Mouse (Mus musculus): ENCODE measurements at regions not wholly inside any gene's neighbourhood (a gene's known extent, or its start where the extent isn't known, plus 50 kb on each side); places are given as distances from the start of the nearest gene placed in this dataset.
A peak's percentile ranks its signal among the peaks of the same experiment; 100 is the strongest.
"Not testable (repeated sequence)": the region's sequence is repeated elsewhere in the genome, so short reads cannot be mapped to it uniquely, and the experiment has no call there.

DNA sequence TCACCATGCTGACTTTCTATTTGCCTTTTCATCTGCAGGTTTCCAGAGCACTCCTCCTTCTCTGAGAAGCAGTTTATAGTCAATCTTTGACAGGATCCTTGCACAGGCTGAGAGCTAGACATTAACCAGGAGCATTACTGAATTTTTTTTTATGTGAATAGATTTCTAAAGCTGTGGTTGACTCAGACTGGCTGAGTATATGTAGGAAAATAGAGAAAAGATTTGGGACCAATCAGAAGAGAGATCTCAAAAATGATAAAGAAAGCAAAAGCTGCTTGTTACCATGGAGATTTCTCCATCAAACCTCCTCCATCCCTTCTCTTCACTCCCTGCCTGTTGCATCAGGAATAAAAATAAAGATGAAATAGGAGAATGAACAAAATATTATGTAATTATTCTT is 731.2 kb upstream of the Ndn start:
- no peak for DNase-seq (ENCODE audit: low read depth, low spot score)

DNA sequence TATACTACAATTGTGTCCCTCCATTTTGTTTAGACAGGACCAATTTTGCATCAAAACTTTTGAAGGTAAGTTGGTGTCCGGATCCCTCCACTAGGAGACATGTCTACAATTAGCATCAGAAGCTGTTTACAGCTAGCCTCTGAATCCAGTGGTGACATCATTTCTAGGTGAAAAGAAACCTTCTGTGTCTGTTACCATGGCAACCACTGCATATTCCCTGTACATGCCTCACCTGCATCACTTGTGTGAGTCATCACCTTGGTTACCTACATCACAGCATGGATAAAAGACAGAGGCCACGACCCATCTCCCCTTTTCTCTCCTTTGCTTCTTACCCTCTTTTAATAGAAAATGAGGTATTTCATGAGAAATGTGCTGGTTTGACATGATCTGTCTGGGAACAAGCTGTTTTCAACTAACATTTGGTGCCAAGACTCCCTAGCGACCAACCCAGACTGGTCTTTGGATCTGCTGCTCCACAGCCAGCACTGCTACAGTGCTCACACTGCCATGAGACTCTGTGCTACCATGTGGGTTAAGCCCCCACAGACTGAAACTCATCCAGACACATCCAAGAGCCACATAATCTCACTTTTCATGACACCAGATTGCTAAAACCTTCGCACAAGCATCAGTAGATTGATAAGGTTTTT is 701.4 kb upstream of the Ndn start:
- peak; percentile 8 for DNase-seq (ENCODE audit: low read depth, low spot score)

DNA sequence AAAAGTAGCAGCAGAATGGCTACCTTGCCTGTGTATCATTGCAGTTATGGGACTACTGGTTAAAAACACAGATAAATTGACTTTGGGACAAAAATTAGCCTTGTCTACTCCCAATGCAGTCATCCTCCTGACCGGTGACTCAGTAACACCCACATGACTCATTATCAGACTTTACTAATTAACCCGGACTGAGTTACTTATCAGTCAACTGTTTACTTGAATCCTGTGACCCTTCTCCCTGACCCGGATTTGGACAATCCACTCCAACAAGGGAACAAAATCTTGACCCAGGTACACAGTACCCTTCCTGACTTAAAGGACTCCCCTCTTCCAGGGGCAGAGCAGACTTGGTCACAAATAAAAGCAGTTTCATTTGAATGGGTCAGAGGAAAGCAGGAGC is 688.3 kb upstream of the Ndn start:
- no peak for DNase-seq (ENCODE audit: low read depth, low spot score)

DNA sequence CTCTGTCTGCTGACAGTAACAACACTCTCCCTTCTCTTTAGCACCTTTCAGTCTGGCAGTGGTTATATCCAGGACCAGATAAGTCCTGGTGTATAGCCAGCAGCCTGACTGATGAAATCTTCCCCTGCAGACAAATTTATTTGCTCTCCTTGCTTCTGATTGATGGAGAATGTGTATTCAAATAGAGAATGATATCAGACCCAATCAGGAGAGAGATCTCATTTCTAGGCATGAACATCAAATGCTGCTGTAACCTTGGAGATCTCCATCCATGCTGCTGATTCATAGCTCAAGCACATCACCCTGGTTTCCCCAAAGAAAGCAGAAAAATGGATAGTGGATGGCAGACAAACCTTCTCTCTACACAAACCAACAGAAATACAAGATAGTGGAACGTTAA is 663.3 kb upstream of the Ndn start:
- no peak for DNase-seq (ENCODE audit: low read depth, low spot score)

DNA sequence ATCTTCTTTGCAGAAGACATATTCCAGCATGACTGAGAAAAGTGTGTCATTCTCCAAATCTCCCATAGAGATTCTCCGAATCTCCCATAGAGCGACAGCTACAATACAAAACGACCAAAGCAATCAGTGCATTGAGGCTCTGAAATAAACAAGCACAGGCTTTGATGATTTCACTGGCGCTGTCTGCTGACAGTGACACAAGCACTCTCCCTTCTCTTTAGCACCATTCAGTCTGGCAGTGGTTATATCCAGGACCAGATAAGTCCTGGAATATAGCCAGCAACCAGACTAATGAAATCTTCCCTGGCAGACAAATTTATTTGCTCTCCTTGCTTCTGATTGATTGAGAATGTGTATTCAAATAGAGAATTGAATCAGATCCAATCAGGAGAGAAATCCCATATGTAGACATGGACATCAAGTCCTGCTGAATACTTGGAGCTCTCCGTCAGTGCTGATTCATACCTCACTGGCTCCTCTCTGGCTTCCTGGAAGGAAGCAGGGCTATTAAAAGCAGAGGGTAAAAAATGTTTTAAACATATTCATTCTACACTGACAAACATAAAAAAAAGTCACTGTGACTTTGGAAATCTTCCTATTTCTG is 661.2 kb upstream of the Ndn start:
- DNase-seq (ENCODE audit: low read depth, low spot score): no peak

DNA sequence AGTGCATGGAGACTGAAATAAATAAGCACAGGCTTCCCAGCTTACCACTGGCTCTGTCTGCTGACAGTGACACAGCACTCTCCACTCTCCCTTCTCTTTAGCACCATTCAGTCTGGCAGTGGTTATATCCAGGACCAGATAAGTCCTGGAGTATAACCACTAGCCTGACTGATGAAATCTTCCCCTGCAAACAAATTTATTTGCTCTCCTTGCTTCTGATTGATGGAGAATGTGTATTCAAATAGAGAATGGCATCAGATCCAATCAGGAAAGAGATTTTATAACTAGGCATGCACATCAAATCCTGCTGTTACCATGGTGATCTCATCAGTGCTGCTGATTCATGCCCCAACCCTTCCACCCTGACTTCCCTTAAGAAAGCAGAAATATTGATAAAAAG is 620.2 kb upstream of the Ndn start:
- no peak for DNase-seq (ENCODE audit: low read depth, low spot score)

DNA sequence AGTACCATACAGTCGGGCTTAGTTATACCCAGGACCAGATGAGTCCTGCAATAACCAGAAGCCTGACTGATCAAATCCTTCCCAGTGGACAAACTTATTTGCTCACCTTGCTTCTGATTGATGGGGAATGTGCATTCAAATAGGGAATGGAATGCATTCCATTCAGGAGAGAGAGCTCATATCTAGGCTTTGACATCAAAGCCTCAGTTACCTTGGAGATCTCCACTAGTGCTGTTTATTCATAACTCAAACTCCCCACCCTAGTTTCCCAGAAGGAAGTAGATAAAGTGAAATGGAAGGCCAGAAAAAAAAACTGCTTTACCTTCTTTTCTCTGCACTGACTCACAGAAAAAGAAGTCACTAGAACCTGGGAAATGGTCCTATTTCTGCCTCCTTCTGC is 608.9 kb upstream of the Ndn start:
- DNase-seq (ENCODE audit: low read depth, low spot score): no peak

DNA sequence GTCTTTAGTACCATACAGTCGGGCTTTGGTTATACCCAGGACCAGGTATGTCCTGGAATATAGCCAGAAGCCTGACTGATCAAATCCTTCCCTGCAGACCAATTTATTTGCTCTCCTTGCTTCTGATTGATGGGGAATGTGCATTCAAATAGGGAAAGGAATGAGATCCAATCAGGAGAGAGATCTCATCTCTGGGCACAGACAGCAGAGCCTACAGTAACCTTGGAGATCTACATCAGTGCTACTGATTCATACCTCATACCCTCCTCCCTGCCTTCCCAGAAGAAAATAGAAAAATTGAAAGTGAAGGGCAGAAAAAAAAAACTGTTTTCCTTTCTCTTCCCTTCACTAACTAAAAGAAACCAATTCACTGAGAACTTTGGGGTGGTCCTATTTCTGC is 607.0 kb upstream of the Ndn start:
- DNase-seq (ENCODE audit: low read depth, low spot score): not testable (repeated sequence)

DNA sequence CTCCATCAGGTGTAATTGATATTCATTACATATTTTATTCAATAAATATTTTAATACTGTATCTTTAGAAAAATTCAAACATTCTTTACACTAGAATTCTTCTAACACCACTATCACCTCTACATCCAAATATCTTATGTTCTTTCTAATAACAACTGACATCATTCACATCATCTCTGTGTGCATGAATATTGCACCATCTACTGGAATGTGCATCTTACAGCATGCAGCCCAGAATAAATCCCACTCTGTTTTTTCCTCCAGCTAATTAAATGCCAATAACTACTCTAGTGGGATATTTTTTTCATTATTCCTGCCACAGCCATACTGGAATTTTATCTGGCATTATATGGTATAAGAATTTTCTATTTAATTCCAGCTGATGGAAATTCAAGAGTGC is 576.5 kb upstream of the Ndn start:
- no peak for DNase-seq (ENCODE audit: low read depth, low spot score)

DNA sequence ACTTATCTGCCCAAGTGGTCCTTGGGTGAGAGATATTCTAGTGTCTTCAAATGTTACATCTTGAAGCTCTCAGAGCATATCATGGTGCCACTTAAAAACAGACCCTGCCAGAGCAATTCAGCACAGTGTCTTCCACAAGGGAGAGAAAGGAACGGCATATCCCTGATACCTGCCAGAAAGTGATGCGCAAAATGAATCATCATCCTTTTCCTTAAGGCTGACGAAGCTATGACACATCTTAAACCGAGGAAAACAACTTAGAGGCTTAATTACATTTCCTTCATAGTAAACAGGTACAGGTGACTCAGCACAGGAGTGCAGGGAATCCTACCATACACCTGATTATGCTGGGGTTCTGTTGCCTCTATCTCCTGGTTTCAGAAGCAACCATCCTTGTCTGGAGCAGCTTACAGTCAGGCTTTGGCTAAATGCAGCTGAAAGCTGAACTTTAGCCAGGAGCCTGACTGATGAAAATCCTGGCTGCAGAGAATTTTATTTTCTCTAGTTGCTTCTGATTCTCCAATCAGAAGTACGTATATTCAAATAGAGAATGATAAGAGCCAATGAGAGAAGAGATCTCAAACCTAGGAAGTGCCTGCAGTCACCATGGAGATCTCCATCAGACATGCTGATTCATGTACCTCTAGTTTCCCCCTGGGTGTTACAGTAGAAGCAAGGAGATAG is 556.1 kb upstream of the Ndn start:
- DNase-seq (ENCODE audit: low read depth, low spot score): peak; percentile 11

DNA sequence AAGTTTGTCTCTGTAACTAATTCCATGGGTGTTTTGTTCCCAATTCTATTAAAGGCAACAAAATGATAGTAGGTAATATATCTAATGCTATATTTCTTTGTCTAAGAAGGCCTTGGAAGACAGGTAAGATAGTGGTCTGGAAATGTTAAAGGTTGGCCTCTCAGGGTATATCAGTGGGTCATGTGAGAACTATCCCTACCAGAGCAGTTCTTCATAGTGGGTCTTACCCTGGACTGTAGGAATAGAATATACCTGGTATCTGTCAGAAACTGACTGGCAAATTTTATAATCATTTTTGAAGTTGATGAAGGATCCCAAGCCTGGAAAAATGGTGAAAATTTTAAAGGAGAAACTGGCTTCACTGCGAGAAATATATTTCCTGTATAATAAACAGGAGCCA is 509.5 kb upstream of the Ndn start:
- DNase-seq (ENCODE audit: low read depth, low spot score): no peak

DNA sequence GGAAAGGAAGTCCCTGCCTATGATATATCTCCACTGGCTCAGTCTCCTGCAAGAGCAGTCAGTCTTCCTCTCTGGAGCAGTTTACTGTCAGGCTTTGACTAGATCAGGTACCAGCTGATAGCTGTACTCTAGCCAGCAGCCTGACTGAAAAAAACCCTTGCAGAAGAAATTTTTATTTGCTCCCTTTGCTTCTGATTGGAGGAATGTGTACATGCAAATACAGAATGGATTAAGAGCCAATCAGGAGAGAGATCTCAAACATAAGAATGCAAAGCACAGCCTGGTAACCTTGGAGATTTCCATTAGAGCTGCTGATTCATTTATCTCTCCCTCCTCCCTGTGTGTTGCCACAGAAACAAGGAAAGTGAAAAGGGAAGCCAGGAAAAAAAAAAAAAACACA is 509.1 kb upstream of the Ndn start:
- DNase-seq (ENCODE audit: low read depth, low spot score): peak; percentile 9

DNA sequence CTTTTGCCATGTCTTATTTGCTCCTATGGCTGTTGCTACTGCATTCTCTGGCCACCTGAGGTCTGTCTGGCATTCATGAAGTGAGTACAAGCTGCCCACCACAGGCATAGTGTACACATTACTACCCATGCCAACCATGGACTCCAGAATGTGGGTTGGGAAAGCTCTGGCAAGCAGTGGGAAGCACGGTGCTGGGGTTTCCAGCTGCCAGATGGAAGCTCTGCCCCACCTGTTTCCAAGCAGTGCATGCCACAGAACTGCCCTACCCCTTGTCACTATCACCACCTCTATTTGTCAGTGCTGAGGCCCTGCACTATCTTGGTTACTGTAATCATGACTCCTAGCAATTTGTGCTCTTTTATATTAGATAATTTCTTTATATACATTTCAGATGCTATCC is 494.4 kb upstream of the Ndn start:
- DNase-seq (ENCODE audit: low read depth, low spot score): no peak

DNA sequence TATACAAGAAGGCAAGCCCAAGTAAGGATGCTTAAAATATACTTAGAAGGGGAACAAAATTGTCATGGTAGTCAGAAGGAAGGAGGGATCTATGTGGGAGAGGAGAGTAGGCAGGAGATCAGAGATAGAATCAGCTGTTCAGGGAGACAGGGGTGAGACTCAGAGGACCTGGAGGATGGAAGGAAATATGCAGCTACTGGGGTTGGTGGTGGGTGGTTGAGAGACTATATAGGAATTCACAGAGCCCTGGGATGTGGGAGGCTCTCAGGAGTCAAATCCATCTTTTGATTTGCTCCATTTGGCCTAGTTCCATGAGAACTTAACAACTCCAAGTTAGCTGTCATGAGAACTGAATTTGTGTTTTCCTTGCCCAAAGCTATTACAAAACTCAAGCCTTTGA is 481.9 kb upstream of the Ndn start:
- DNase-seq (ENCODE audit: low read depth, low spot score): no peak

DNA sequence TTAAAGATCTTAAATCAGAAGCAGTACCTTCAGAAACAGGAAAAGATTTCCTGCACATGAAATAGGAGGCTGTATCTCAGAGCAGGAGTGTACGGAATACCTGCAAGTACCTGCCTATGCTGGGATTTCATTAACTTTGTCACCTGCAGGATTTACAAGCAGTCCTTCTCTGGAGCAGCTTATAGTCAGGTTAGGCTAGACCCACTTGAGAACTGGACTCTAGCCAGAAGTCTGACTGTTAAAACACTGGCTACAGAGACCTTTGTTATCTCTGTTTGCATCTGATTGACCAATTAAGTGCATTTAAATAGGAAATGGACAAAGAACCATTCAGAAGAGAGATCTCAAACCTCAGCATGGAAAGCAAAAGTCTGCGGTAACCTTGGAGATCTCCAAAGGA is 480.0 kb upstream of the Ndn start:
- no peak for DNase-seq (ENCODE audit: low read depth, low spot score)

DNA sequence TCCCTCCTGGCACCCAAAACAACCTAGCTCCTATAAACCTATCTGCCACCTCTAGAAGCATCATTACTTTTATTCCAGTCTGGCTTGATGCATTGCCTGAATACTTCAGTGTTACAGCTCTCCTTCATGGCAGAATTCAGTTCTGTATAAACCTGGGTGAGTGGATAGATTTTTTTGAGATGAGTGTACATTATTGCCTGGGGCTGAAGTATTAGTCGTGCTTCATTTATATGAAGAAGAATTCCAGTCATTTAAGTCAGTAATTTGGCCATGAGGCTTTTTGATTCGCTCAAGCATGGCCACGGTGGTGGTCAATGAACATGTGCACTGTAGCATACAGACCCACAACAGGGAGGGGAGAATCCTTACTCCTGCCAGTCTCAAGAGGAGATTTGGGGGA is 470.1 kb upstream of the Ndn start:
- no peak for DNase-seq (ENCODE audit: low read depth, low spot score)

DNA sequence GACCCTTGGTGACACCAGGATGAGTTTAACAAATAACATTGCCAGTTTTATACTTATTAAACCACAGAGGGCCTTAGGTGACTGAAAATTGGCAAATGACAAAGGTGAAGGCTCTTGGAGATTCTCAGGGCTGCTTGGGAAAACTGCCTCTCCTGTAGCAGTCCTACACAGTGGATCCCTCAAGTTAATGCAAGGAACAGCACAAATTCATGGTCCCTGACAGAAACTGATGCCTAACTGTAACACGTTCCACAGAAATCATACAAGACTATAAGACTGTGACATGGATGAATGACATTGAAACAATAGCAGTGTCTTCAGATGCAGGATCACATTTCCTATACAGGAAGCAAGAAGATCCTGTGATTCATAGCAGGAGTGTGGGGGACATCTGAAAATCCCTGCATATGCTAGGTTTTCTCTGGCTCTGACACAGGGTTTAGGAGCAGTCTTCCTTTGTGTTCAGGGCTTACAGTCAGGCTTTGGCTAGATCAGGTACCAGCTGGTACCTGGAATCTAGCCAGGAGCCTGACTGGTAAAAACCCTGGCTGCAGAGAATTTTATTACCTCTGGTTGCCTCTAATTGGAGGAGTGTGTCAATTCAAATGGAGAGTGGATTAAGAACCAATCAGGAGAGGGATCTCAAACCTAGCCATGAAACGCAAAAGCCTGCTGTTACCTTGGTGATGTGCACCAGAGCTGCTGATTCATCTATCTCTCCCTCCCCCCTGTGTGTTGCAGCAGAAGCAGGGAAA is 468.9 kb upstream of the Ndn start:
- peak; percentile 10 for DNase-seq (ENCODE audit: low read depth, low spot score)

DNA sequence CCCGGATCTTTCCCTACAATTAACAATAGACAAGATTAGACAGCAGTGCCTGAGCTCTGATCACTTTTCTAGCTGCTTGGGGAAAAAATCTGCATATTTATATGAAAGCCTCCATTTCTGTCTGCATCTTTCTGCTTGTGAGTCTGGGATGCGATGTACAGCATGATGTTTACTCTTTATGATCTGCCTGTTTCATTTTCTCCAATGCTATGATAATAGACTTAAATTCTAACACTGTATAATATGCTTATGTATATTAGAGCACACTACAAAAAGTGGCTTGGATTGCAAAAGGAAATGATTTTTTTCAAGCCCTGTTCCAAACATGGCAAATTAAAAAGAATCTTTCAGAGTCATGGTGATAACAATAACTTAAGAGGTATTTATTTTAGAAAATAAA is 468.3 kb upstream of the Ndn start:
- DNase-seq (ENCODE audit: low read depth, low spot score): no peak

DNA sequence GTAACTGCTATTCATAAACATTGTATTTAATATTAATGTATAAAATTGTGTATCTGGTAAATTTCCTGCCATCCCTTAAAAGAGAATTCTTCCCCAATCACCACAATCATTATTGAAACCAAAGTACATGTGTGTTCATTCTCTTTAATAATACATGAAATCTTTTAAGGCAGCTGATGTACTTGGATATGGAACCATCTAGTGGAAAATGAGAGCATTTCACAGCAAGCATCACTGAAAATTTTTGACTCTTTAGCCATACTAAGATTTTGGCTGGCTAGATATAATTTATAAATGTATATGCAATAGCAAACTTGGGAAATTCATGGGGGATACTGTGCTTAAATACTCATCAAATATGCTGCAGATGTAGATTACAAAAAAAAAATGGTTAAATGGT is 467.8 kb upstream of the Ndn start:
- DNase-seq (ENCODE audit: low read depth, low spot score): no peak

All from R1 (cell line).